Mouse (Mus musculus): ENCODE results near the gene Eif1b.
"Not testable (repeated sequence)": the region's sequence is repeated elsewhere in the genome, so short reads cannot be mapped to it uniquely, and the experiment has no call there.

Eif1b gene

DNA sequence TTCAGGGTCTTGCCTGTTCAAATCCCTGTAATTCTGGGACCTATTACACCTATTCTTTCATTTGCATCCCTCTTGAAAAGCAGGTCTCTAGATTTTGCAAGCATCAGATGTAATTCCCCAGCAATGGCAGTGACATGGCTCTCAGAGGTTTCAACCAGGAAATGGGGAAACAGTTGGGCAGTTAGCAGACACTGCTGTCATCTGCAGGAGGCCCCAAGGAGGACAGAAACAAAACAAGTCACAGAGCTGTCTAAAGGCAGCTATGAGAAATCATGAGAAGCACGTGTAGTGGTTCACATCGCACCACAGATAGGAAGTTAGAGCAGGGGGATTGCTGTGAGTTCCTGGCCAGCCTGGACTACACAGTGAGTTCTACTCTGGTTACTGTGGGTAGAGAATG lies 12.4 kb downstream of the Eif1b start:
- CTCF ChIA-PET, result interaction anchor here in 3 of 4 experiments (1.0 to 6.7 kb wide), 5 partner anchors 65 to 82 kb away, joined by 3 to 140 read pairs (median 30); partner anchors contain the start of gene Rpl14 (in 2 of the 3)
- POLR2A ChIA-PET, result interaction anchor here in 2 of 4 experiments (0.9 to 7.8 kb wide), 3 partner anchors 66 to 78 kb away, joined by 4 to 76 read pairs (median 50); partner anchors contain the start of gene Rpl14 (in 2 of the 2)

DNA sequence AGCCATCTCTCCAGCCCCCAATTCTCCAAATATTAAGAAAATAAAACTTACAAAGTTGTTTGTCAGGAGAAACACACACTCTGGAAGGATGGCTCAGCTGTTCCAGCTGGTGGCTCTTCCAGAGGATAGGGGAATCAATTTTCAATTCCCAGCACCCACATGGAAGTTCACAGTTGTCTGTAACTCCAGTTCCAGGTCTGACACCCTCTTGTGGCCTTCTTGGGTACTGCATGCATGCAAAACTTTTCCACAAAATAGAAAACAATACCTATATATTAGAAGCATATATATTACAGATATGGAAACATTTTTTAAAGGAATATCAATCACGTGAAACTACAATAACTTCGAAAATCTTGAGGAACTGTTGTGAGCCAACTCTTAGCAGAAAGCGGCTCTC lies 19.7 kb downstream of the Eif1b start:
- ChIA-PET CTCF (interaction anchor here in 2 of 4 experiments (0.5 to 2.1 kb wide), 3 partner anchors 10 to 58 kb away, joined by 4 to 8 read pairs (median 5); no protein-coding TSS in a partner anchor), POLR2A (no interaction called here)

DNA sequence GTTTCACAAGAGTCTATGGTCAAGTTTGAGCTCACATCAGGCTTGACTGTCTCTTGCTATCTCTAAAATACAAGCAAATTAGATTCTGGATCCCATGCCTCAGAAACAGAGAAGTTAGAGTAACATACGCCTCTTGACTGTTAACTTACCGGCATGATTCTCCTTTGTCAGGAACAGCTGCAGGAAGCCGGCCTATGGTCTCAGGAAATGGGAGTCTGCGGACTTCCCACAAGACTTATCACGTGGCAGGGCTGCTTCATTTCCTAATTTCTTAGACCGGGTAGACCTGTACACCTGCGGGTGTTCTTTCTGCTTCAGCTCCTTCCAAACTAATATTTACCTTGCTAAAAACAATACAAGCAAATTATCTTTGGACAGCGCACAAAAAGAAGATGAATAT lies 24.7 kb downstream of the Eif1b start:
- ChIA-PET CTCF (interaction anchor here in 2 of 4 experiments (0.5 to 5.1 kb wide), 4 partner anchors 8 to 348 kb away, joined by 3 to 33 read pairs (median 5); partner anchors contain the start of gene Rpl14 (in 1 of the 2)), POLR2A (interaction anchor here in 2 of 4 experiments (0.7 to 2.0 kb wide), 4 partner anchors 24 to 66 kb away, joined by 3 to 14 read pairs (median 4); partner anchors contain the start of gene Rpl14 (in 1 of the 2))

DNA sequence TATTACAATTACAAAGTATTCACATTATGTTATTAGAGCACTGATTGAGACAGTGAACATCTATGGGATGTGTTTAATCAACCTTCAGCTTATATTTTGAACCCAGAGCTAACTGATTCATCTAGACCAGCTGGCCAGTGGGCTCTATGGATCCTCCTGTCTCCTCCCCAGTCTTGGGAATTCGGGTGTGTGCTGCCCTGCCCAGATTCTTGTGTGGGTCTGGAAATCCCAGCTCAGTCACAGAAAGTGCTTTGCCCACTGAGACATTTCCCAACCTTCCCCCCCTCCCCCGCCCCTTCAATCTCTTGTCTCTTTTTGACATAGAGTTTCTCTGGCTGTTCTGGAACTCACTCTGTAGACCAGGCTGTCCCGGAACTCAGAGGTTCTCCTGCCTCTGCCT lies 26.9 kb downstream of the Eif1b start:
- ChIA-PET POLR2A (interaction anchor here in 3 of 4 experiments (0.7 to 3.6 kb wide), 14 partner anchors 10 to 392 kb away, joined by 3 to 44 read pairs (median 3); partner anchors contain the start of genes Rpl14 (in 2 of the 3), Eif1b (in 1 of the 3), Entpd3 (in 1 of the 3) and Rpsa (in 1 of the 3)), CTCF (interaction anchor here (0.6 to 5.1 kb wide), 21 partner anchors 10 to 853 kb away, joined by 3 to 33 read pairs (median 4); partner anchors contain the start of gene Rpl14 (in 2 of the 4))

DNA sequence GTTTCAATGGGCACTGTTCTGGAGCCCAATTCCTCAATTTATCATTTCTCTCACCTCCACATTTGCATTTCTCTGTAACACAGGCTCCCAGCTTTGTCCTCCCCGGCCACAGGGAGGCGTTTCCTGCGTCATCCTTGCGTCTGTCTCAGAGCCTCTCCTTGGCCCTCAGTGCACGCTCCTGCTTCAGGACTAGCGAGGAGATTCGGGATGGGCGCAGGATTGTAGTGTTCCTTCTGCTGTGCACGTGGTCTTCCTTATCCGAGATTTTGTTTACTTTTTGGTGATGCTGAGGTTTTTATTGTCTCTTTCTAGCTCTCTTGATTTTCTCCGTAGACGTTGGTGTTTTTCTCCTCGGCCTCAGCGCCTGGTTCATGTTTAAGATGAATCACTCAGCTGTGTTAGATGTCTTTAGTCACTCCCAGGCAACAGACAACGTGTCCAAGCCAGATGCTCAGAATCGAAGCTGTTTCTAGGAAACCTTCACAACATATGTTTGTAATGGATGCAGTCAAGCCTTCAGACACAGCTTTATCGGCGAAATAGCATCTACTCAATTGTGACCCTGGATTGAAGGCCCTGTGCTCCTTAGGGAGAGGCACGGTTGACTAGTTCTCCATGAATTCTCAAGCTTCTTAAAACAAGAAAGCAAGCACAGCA lies 27.6 kb downstream of the Eif1b start:
- ChIA-PET CTCF (interaction anchor here (0.5 to 5.1 kb wide), 24 partner anchors 9 to 1239 kb away, joined by 3 to 33 read pairs (median 4); partner anchors contain the start of genes Rpl14 (in 2 of the 4) and Zfp651 (in 1 of the 4)), POLR2A (interaction anchor here in 3 of 4 experiments (0.7 to 3.6 kb wide), 13 partner anchors 9 to 392 kb away, joined by 3 to 44 read pairs (median 3); partner anchors contain the start of genes Rpl14 (in 2 of the 3), Eif1b (in 1 of the 3), Entpd3 (in 1 of the 3) and Rpsa (in 1 of the 3))

DNA sequence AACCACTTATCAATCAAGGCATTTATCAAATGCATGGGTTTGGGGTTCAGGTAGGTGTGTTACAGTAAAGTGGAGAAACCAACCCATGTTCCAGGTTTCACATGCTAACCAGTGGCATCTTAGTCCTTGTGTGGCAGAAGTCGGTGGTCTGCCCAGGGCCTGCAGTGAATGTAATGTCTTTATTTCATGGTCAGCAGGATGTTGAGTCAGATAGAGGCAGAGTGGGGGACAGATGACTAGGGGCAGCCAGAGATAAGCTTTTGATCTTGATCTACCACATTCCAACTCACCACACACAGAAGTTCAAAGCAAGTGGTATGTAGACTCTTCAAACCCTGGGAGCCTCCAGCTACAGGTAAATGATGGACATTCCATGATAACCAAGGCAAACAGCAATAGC lies 29.1 kb downstream of the Eif1b start:
- ChIA-PET CTCF (no interaction called here), POLR2A (interaction anchor here in 1 of 4 experiments (3.6 kb wide), 1 partner anchor 50 kb away, joined by 44 read pairs; the partner anchor contains the start of gene Rpl14)

DNA sequence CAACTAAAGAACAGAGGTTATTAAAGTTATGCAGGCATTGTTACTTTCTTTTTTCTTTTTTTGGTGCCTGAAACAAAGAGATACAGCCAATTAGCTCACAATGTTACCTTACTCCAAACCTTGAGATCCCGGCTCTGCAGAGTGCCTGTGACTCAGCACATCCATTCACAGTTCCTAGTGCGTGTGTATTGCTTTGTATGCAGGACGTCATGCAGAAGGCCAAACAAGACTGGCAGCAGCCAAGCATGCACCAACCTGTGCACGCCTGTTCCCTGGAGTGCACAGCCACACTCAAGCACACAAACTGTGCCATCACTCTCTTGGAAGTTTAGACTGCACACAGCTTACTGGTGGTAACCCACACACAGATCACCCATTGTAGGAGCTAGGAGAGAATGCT lies 35.2 kb downstream of the Eif1b start:
- ChIA-PET POLR2A (interaction anchor here in 1 of 4 experiments (0.7 to 2.5 kb wide), 4 partner anchors 20 to 400 kb away, joined by 3 to 11 read pairs (median 4); partner anchors contain the start of genes Rpl14 and Rpsa), CTCF (interaction anchor here in 2 of 4 experiments (0.6 to 2.8 kb wide), 3 partner anchors 25 to 147 kb away, joined by 3 to 18 read pairs (median 9); partner anchors contain the start of gene Rpl14 (in 1 of the 2))

DNA sequence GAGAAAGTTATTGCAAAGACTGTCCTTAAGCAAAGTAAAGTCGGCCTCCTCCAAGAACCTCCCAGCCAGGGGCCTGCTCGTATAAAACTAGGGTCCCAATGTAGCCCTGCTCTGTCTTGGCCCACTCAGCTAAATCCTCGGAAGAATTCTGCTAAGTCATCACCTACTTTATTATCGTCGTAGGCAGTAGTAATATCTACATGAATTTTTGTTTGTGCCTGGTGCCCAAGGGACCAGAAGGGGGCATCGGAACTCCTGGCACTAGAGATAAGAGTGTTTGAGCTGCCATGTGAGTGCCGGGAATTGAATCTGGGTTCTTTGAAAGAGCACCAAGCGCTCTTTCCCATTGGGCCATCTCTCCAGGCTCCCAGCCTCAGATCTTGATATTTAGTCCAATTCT lies 35.9 kb downstream of the Eif1b start:
- ChIA-PET POLR2A (interaction anchor here in 2 of 4 experiments (0.6 to 2.5 kb wide), 10 partner anchors 9 to 1128 kb away, joined by 3 to 11 read pairs (median 4); partner anchors contain the start of genes Rpl14 (in 1 of the 2) and Rpsa (in 1 of the 2)), CTCF (interaction anchor here in 2 of 4 experiments (1.2 to 2.8 kb wide), 5 partner anchors 26 to 337 kb away, joined by 4 to 18 read pairs (median 9); partner anchors contain the start of gene Rpl14 (in 1 of the 2))

DNA sequence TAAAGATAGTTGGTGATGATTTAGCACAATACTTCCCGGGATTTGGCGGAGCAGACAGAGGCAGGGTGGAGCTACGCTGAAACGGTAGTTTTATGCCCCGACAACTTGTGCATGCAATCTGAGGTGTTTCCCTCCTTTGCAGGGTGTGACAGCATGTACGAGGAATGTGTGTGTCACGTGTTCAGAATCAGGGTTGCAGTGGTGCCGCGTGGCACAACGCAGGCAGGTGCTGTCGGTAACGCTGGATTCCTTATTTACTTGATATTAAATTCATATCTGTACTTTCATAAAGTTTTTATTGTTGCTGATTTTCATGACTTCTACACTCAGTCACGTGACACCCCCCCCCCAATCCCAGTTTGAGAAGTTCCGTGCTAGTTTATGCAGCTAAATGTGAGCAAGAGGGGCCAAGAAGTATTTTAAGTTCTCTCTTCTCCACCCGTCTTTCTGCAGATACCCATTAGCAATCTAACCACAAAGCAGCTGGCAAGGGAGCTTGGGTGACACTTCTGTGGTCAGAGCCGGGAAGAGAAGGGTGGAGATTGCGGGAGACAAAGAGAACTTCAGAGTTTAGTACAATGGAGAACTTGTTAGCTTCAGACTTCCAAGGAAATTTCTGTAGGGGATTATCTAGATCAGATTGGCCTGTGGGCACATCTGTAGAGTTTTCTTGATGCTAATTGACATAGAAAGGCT lies 36.9 kb downstream of the Eif1b start:
- ChIA-PET POLR2A (interaction anchor here in 2 of 4 experiments (0.6 to 2.5 kb wide), 10 partner anchors 8 to 146 kb away, joined by 3 to 11 read pairs (median 4); partner anchors contain the start of gene Rpl14 (in 1 of the 2)), CTCF (interaction anchor here in 3 of 4 experiments (0.6 to 2.8 kb wide), 12 partner anchors 10 to 753 kb away, joined by 3 to 18 read pairs (median 5); partner anchors contain the start of gene Rpl14 (in 1 of the 3))

DNA sequence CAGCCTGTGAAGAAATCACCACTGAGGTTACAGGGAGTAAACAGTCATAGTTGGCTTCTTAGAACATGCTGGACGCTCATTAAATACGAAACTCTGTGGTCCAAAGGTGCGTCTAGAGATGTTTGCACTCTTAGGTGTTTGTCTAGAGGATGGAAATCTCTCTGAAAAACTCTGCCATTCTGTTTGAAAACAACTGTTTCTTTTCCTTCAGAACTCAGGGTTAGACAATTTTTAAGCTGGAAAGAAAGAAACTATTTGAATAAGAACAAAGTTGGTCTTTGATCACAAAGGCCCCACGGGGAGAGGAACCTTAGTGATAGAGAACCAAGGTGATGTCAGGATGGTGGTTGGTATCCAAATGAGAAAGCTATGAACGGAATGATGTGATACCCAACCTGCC lies 38.4 kb downstream of the Eif1b start:
- ChIA-PET POLR2A (interaction anchor here in 2 of 4 experiments (1.8 to 2.1 kb wide), 3 partner anchors 38 to 52 kb away, joined by 5 to 10 read pairs (median 8); partner anchors contain the start of genes Eif1b (in 1 of the 2) and Rpl14 (in 1 of the 2)), CTCF (no interaction called here)

DNA sequence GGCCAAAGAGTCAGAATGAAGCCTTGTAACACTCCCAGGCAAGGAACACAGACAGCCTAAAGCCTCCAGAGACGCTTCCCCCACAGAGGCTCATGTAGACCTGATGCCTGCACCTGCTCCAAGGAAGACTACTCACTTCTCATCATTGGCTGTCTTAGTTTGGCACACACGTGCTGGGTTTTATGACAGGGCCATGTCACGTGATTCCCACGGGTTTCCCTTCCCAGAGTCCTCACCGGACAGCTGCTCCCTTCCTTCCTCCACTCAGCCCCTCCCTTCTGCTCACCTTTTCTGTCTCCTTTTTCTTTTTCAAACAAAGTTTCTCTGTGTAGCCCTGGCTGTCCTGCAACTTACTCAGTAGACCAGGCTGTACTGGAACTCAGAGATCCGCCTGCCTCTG lies 40.0 kb downstream of the Eif1b start:
- ChIA-PET CTCF (interaction anchor here in 1 of 4 experiments (0.7 to 1.3 kb wide), 2 partner anchors 13 to 50 kb away, joined by 3 read pairs; no protein-coding TSS in a partner anchor), POLR2A (interaction anchor here in 2 of 4 experiments (0.9 to 3.1 kb wide), 12 partner anchors 12 to 405 kb away, joined by 3 to 16 read pairs (median 4); partner anchors contain the start of genes Rpl14 (in 2 of the 2), Eif1b (in 1 of the 2) and Rpsa (in 1 of the 2))

DNA sequence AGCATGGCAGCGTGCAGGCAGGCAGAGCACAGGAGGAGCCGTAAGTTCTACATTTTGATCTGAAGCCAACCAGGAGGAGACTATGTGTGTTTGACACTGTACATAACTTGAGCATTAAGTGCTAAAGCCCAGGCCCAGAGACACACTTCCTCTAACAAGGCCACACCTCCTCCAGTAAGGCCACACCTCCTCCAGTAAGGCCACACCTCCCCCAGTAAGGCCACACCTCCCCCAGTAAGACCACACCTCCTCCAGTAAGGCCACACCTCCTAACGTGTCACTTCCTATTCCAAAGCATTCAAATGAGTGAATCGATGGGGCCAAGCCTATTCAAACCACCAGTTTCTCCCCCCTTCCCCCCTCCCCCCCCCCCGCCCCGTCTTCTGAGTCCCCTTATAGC lies 40.7 kb downstream of the Eif1b start:
- ChIA-PET POLR2A (interaction anchor here in 2 of 4 experiments (0.6 to 3.1 kb wide), 6 partner anchors 13 to 385 kb away, joined by 3 to 16 read pairs (median 5); partner anchors contain the start of gene Rpl14 (in 1 of the 2)), CTCF (no interaction called here)

DNA sequence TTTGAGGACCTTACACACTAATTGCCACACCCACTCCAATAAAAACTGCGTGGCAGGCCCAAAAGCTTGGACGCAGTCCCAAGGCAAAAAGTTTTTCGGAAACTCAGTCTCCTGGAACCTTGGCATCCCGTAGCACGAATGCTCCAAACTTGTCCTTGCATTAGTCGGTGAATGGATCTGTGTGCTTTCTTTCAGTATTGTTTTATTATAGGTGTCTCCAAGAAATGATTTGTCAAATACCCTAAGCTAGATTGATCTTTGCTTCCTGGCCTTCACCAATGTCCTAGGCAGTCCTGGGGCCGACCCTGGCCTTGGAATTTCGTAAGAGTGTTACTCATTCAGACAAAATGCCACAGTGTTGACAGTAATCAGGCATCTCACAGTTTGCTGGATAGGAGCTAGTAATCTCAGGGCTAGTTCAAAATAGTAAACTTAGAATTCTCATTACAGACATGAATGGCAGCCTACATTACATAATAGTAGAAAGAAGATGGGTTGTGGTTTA lies 41.5 kb downstream of the Eif1b start:
- POLR2A ChIA-PET, result interaction anchor here in 2 of 4 experiments (0.6 to 3.1 kb wide), 5 partner anchors 14 to 384 kb away, joined by 3 to 16 read pairs (median 3); partner anchors contain the start of gene Rpl14 (in 1 of the 2)
- CTCF ChIA-PET, result not testable (repeated sequence)

DNA sequence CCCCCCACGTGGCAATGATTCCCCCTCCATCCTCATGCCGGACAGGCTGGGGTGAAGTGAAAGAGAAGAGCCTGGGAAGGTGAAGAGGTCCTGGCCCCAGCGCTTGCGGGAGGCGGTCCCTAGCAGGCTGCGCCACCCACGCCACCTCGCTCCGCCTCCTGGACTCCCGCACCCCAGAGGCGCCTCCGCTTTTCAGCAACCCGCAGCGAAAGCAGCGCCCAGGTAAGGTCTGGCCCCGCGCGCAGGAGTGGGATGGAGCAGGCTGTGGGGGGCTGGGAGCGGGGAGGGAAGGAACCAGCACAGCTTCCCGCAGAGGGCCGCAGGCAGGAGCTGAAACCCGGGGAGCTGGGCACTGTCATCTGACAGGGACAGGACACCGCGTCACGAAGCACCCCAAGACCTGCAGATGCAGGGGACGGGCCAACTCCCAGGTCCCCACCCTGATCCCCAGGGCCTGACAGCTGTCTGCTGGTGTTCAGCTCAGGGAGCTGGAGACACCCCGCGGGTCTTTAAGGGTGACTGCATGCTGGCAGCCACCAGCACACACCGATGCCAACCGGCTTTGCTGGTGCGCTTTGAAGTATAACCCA lies 47.7 kb downstream of the Eif1b start, which contains the start of gene Entpd3:
TSS of gene Entpd3 (plus strand) at position 157 of the 590 bp plus-strand sequence.
- POLR2A ChIA-PET, result interaction anchor here in 2 of 4 experiments (1.0 to 2.7 kb wide), 7 partner anchors 11 to 37 kb away, joined by 3 to 19 read pairs (median 5); partner anchors contain the start of gene Rpl14 (in 2 of the 2)

DNA sequence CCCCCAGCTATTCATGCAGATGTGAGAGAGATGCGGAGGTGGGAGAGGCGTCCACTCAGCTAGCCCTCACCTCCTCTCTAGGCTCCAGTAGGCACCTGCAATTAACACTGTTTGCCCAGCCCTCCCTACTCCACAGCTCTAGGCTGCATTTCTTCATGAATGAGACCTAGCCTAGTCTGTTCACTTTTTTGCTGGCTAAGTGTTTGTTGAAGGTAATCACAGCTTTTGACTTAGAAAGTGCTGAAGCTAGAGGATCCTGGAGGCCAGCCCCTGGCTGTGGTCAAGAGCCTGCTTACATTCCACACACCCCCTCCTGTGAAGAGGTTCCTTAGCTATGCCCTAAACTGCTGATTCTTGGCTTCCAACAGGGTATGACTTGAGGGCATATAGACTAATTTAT lies 49.4 kb downstream of the Eif1b start:
- POLR2A ChIA-PET, result interaction anchor here in 2 of 4 experiments (0.9 to 2.7 kb wide), 7 partner anchors 11 to 412 kb away, joined by 3 to 19 read pairs (median 4); partner anchors contain the start of gene Rpl14 (in 1 of the 2)
- CTCF ChIA-PET, result interaction anchor here in 3 of 4 experiments (0.5 to 1.5 kb wide), 4 partner anchors 21 to 967 kb away, joined by 3 to 5 read pairs (median 3); no protein-coding TSS in a partner anchor

More for the DNA sequence above, 47.7 kb downstream of the Eif1b start, which contains the start of gene Entpd3:
- CTCF ChIA-PET, result interaction anchor here in 3 of 4 experiments (0.5 to 1.4 kb wide), 8 partner anchors 30 to 1426 kb away, joined by 3 to 7 read pairs (median 4); partner anchors contain the start of gene Rpl14 (in 1 of the 3)

DNA sequence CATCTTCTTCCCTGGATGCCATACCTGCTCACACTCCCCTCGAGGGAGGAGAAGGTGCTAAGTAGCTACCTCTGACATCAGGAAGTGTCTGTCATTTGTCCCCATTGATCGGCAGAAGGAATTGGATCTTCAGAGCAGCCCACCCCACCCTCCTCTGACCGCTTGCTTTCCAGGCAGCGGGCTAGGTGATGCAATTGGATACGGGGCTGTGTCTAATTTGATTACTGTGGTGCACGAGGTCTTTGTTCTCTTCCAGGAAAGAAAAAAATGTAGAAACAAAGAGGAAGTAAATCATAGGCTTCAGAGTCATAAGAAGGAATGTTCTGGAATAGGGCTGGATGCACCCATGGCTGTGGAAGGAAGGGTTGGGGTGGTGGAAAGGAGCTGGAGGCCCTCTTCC lies 50.2 kb downstream of the Eif1b start:
- ChIA-PET POLR2A (interaction anchor here in 3 of 4 experiments (0.7 to 2.7 kb wide), 6 partner anchors 10 to 765 kb away, joined by 3 to 19 read pairs (median 4); partner anchors contain the start of gene Rpl14 (in 1 of the 3)), CTCF (interaction anchor here in 2 of 4 experiments (0.8 to 1.5 kb wide), 3 partner anchors 22 to 460 kb away, joined by 3 read pairs; no protein-coding TSS in a partner anchor)
